Mouse (Mus musculus) liver, adult 2 months (tissue): ENCODE measurements around the gene Gm45623. TPM values are rescaled to one million over a fixed set of nuclear protein-coding genes. Genes with fewer than 3 reads are reported as not detected.

Experiments used
- DNase-seq: peaks from one replicate; pipeline ENCODE4 v3.0.0-alpha.2; 2011; ENCODE audit warnings: low read depth, low spot score; ENCODE audit errors: extremely low read depth
- H3K27ac ChIP-seq: fragments of 200-500 bp; replicated peaks from 2 replicates; pipeline ENCODE4 v1.5.1; 2012; ENCODE audit warnings: low read depth, mild to moderate bottlenecking, control low read depth, inconsistent platforms, low read length; ENCODE audit not compliant: insufficient read depth
- H3K27me3 ChIP-seq: fragments of 200-500 bp; 2 replicates; pipeline ENCODE4 v1.6.1; 2012; ENCODE audit warnings: mild to moderate bottlenecking, moderate library complexity, low read length, inconsistent platforms; ENCODE audit not compliant: control insufficient read depth, insufficient read depth
- H3K36me3 ChIP-seq: fragments of 200-500 bp; 2 replicates; pipeline ENCODE4 v1.6.1; 2012; ENCODE audit warnings: low read length, inconsistent platforms; ENCODE audit not compliant: control insufficient read depth, insufficient read depth
- H3K4me1 ChIP-seq: fragments of 200-500 bp; 2 replicates; pipeline ENCODE4 v1.6.1; 2011; ENCODE audit warnings: low read length; ENCODE audit not compliant: control insufficient read depth, insufficient read depth
- H3K4me3 ChIP-seq: fragments of 200-500 bp; 2 replicates; pipeline ENCODE4 v1.5.1; 2011; ENCODE audit warnings: low read depth, mild to moderate bottlenecking, control low read depth, low read length, moderate library complexity; ENCODE audit not compliant: insufficient read depth
- H3K79me2 ChIP-seq: fragments of 200-500 bp; 2 replicates; pipeline ENCODE4 v1.6.1; 2012; ENCODE audit warnings: inconsistent platforms, mild to moderate bottlenecking, low read length, moderate library complexity; ENCODE audit not compliant: control insufficient read depth, insufficient read depth
- H3K9ac ChIP-seq: fragments of 200-500 bp; 2 replicates; pipeline ENCODE4 v1.6.1; 2012; ENCODE audit warnings: low read depth, mild to moderate bottlenecking, control low read depth, inconsistent platforms, low read length
- CTCF ChIP-seq: fragments of 200-500 bp; IDR thresholded peaks from 2 replicates; pipeline ENCODE4 v1.5.1; 2011; ENCODE audit warnings: low read depth, low read length, control low read depth
- POLR2A ChIP-seq: fragments of 200-500 bp; IDR thresholded peaks from 2 replicates; pipeline ENCODE4 v1.6.1; 2011; ENCODE audit warnings: low read length, control low read depth; ENCODE audit not compliant: insufficient read depth; ENCODE audit errors: extremely low read depth
- WGBS: fragments of 180-500 bp; shearing (Covaris S2); methylation state at CpG from one replicate; pipeline ENCODE4 v1.1.7; 2018; 5-methylcytosine and 5-hydroxymethylcytosine counted together
- polyA plus RNA-seq: library from polyadenylated mRNA; depleted of rRNA; stranded (reverse); fragments of >200 nt; gene quantifications from 2 replicates; pipeline ENCODE4 v1.2.3, GENCODE M21; 2012
- total RNA-seq: library from RNA; depleted of rRNA; stranded (reverse); fragments of >200 nt; gene quantifications from 2 replicates; pipeline ENCODE4 v1.2.3, GENCODE M21; 2014

Gene Gm45623
- total and polyA plus RNA-seq, 2 experiments, result not detected

DNA sequence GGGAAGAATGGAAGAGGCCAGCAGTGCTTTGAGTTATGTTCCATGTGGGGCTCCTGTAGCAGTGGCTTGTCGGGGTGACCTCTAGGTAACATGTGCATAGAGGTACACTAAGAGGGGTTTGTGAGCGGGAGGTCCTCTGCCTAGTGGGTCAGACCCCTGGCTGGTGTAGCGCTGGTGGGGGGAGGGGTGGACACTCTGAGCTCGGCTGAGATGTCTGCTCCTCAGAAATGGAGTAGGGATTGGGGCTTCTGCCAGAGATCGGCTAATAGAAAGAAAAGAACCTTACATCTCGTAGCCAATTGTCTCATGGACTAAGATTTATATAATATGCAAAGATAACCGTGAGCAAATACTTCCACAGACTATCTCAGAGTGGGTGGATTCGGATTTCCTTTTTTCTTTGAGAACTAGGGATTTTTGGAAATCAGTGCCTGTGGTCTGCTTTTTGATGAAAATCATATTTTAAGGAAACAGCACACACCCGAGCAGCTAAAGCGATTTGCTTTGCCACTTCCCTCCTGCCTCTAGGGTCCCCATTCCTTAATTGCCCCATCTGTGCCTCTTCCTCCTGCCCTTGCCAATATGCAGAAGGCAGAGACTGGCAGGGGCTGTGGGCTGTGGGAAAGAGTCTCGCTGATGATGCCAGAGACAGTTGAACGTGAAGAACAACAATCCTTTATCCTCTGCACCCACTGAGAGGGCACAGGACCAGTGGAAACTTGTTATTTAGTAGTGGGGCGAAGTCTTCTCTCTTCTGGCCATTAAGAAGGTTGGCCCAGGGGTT, 9.0 kb upstream of the Gm45623 start:
- Histone ChIP-seq H3K27me3 (no peaks in the 10 kb centered on the region), H3K27ac (no peak overlapping the region), H3K4me1 (no peaks in the 10 kb centered on the region), H3K9ac (no peak overlapping the region), H3K36me3 (no peaks in the 10 kb centered on the region), H3K4me3 (no peak overlapping the region), H3K79me2 (no peaks in the 10 kb centered on the region)
- TF ChIP-seq CTCF, result no peak
- TF ChIP-seq POLR2A, result no peak
- no peak for DNase-seq
- 39% methylated on average over 13 of the region's 13 CpGs for WGBS

DNA sequence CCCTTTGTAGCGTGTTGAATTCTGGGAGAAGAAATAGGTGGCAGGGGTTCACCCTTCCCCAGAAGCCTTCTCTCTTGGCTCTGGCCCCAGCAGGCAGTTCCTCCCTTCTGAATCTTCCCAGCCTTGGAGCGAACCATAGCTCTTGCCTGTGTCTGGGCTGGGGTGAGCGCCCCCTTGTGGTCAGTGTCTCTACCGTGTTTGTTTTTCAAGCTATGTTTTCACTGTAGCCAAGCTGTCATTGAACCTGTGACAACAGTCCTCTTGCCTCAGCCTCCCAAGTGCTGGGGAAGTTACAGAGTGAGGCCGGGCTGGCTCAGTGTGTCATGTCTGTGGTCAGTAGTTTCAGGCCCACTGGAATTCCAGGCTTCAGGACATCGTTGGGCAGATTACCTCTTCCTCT, 4.9 kb upstream of the Gm45623 start:
- peaks cover 2% of the 10 kb centered on the region for H3K4me1 ChIP-seq
- WGBS, result 29% methylated on average over 6 of the region's 6 CpGs
- no peak overlapping the region for H3K9ac ChIP-seq
- H3K27ac ChIP-seq, result no peak overlapping the region
- H3K27me3 ChIP-seq, result peaks cover 2% of the 10 kb centered on the region
- no peaks in the 10 kb centered on the region for H3K36me3 ChIP-seq
- H3K4me3 ChIP-seq, result no peak overlapping the region
- DNase-seq, result peak; percentile 64
- TF ChIP-seq CTCF (peak; percentile 87), POLR2A (no peak)
- H3K79me2 ChIP-seq, result no peaks in the 10 kb centered on the region

DNA sequence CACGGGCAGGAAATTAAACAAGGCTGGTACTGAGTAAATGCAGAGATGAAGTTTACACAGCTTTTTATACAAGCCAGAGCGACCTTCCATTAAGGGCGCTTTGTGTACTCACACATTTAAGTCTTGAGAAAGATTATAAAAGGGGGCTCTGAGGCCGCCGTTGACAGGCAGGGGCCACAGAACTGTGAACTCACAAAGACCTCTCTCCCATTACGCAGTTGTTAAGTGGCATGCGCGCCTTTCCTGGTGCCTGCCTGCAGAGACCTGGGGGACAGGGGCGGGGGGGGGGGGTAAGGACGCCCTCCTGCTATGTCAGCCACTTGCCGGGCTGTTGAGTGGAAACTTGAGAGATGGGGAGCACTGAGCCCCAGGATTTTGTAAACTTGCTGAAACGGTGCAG, 3.6 kb upstream of the Gm45623 start:
- no peak overlapping the region for H3K4me3 ChIP-seq
- H3K79me2 ChIP-seq, result no peaks in the 10 kb centered on the region
- WGBS, result 75% methylated on average over 12 of the region's 12 CpGs
- DNase-seq, result no peak
- H3K4me1 ChIP-seq, result peaks cover 2% of the 10 kb centered on the region
- no peak overlapping the region for H3K9ac ChIP-seq
- peaks cover 15% of the 10 kb centered on the region for H3K27me3 ChIP-seq
- H3K36me3 ChIP-seq, result no peaks in the 10 kb centered on the region
- no peak overlapping the region for H3K27ac ChIP-seq
- TF ChIP-seq POLR2A (no peak), CTCF (no peak)

DNA sequence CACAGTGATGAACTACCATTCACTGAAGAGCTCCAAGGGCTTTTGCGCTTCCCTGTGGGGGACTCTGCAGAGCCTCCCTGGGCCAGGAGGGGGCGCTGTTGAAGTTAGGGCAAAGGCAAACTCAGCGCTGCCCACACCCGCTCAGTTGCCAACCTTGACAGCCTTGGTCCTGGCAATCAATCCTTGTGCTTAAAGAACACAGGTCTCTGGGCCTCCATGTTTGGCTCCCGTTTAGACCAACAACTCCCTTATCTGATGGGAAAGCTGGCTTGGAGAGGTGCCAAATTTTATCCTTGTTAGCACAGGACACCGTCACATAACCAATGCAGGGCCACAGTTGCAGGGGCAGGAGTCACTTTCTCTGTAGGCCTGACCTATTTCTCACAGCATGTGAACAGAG, 2.2 kb upstream of the Gm45623 start:
- Histone ChIP-seq H3K27ac (no peak overlapping the region), H3K36me3 (no peaks in the 10 kb centered on the region), H3K4me1 (peaks cover 2% of the 10 kb centered on the region), H3K9ac (no peak overlapping the region), H3K27me3 (peaks cover 18% of the 10 kb centered on the region), H3K79me2 (no peaks in the 10 kb centered on the region), H3K4me3 (no peak overlapping the region)
- 28% methylated on average over 6 of the region's 6 CpGs for WGBS
- peak; percentile 97 for DNase-seq
- TF ChIP-seq POLR2A (no peak), CTCF (peak; percentile 71)

DNA sequence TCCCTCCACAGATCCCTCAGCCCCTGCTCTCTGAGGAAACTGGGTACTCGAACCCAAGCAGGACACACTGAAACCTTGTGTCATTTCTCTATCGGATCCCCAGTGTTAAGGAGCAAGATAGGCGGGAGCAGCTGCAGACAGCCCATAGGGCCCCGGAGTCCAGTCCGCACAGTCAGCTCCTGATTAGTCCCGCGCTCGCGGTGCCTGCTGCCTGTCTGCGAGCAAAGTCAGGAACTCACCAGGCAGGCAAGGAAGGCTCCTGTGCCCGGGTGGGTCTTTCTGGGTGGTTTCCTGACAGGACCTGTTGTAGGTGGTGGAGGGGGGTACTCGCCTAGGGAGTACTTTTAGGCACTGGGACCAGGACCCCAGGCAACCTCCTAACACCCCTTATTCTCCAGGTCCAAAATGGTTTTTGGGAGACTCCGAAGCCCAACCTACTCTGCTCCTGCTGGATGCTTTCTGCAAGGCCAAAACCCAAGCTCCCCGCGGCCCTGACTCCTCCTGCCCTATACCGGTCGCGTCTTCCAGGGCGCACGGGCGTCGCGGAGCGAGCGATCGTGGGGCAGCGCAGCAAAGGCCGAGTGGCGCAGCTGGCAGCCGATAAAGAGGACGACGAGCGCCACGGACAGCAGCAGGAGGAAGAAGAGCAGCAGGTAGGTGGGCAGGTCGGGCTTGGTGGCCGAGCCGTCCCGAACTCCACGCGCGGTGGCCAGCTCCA, 994 bp downstream of the Gm45623 start:
- no peaks in the 10 kb centered on the region for H3K79me2 ChIP-seq
- TF ChIP-seq POLR2A (no peak), CTCF (no peak)
- peaks cover 18% of the 10 kb centered on the region for H3K27me3 ChIP-seq
- H3K4me1 ChIP-seq, result peaks cover 3% of the 10 kb centered on the region
- H3K27ac ChIP-seq, result no peak overlapping the region
- 10% methylated on average over 41 of the region's 41 CpGs for WGBS
- DNase-seq, result no peak
- H3K9ac ChIP-seq, result no peak overlapping the region
- H3K4me3 ChIP-seq, result peak overlapping the region; percentile 25; the same call in 1 of the 2 replicates
- H3K36me3 ChIP-seq, result no peaks in the 10 kb centered on the region

DNA sequence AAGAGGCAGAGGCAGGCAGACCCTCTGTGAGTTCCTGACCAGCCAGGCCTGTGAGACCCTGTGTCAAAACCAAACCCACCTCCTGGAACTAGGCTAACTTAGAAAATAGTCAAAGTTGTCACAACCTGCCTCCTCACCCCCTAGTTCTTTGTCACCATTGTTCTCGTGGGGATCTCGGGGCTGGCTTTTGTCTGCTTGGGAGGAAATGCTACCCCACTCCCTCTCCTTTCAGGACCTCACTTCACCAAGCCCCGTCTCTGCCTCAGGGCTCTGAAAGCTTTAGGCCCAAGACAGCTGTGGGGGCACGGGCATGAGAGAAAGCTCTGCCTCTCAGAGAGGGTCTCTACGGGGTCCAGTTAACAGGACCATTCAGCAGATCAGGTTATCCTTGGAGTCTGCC, 1.9 kb downstream of the Gm45623 start:
- H3K36me3 ChIP-seq, result no peaks in the 10 kb centered on the region
- TF ChIP-seq CTCF (no peak), POLR2A (no peak)
- H3K79me2 ChIP-seq, result no peaks in the 10 kb centered on the region
- peaks cover 18% of the 10 kb centered on the region for H3K27me3 ChIP-seq
- DNase-seq, result no peak
- H3K27ac ChIP-seq, result no peak overlapping the region
- H3K4me3 ChIP-seq, result no peak overlapping the region
- peaks cover 9% of the 10 kb centered on the region for H3K4me1 ChIP-seq
- 68% methylated on average over 5 of the region's 5 CpGs for WGBS
- no peak overlapping the region for H3K9ac ChIP-seq
